Mouse (Mus musculus): ENCODE measurements at regions not wholly inside any gene's neighbourhood (a gene's known extent, or its start where the extent isn't known, plus 50 kb on each side); places are given as distances from the start of the nearest gene placed in this dataset.

DNA sequence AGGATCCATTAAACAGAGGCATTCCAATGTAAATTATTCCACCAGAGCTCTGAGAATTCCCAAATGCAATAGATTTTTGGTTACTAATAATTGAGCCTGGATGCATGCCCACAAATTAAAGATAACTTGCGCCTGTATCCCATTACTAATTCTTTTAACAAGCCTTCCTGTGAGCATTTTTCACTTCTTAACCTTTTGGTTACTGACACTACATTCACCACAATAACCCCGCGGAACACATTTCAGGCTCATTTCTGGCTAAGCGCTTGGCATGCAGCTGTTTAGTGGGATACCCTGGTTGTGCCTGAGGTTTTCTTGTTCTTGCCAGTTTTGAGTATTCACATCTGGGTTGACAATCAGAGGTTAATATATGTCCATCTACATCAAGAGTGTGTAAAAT, 429.1 kb downstream of the Adgrl2 start:
- TF ChIP-seq POLR2A (IDR thresholded peaks at IDR 0.05; ENCODE audit: borderline replicate concordance, insufficient read depth, low read length) (no peak), CTCF (IDR thresholded peaks at IDR 0.05; ENCODE audit: borderline replicate concordance, insufficient read depth, low read depth, low read length) (no peak)

All from cerebellum, adult 2 months (tissue).